In the genomic region with DNA sequence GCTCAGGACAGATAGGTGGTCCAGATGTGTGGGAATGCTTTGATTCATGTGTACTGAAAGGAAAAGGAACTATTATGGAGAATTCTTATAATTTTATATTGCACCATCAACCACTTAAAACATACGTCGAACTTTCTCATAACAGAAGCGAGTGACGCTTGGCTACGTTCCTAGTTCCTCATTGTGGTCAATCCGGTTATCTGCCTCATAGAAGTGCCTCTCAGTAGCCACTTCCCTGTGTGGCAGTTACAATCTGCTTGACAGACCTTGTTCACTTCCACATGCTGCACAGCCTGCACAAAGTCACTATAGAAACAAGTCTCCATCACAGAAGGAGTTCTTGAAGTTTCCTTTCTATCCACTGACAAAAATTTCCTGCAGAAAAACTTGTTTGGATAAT, we compare ENCODE assay signal across 15 mouse cellular contexts. TPM values are rescaled to one million over a fixed set of nuclear protein-coding genes. Genes with fewer than 3 reads are reported as not detected.
DNase-seq lines count a peak whose midpoint lies in the region; ATAC-seq lines count a peak whose summit lies in the region.
"Had no signal": no experiment of that assay in that cellular context is flagged by ENCODE, and none has a peak within 500 bp of the region (broad histone marks: within the 10 kb centered on the region; RNA-seq: fewer than 3 reads in every experiment).

No protein-coding gene starts in this region.

- no peak overlapping the region for H3K9ac ChIP-seq in liver, embryonic 13.5 days
- H3K9ac ChIP-seq: liver, embryonic 15.5 days had no signal

- H3K4me1 ChIP-seq in heart, embryonic 10.5 days, result no peaks in the 10 kb centered on the region
- H3K4me1 ChIP-seq in liver, embryonic 13.5 days (replicated peaks), result no peaks in the 10 kb centered on the region
- H3K4me1 ChIP-seq: liver, embryonic 15.5 days had no signal

- H3K27me3 ChIP-seq in heart, embryonic 10.5 days (ENCODE audit: insufficient read depth, poor library complexity, severe bottlenecking), result no peaks in the 10 kb centered on the region
- no peaks in the 10 kb centered on the region for H3K27me3 ChIP-seq in liver, embryonic 13.5 days
- H3K27me3 ChIP-seq: liver, embryonic 15.5 days had no signal

- ATAC-seq in liver, embryonic 13.5 days (ENCODE audit: low read depth), result peak; percentile 29; the same call in 1 of the 2 replicates
- peak; percentile 99 for ATAC-seq in megakaryocyte progenitor cell, adult 5-6 weeks (replicated peaks; ENCODE audit: poor library complexity)
- ATAC-seq in activated CD4-positive, CD25-positive, alpha-beta regulatory T cell, adult 4 months, result no peak
- ATAC-seq: hindbrain, embryonic 16.5 days had no signal

- no peak overlapping the region for H3K27ac ChIP-seq in heart, embryonic 10.5 days
- no peak overlapping the region for H3K27ac ChIP-seq in liver, embryonic 13.5 days
- H3K27ac ChIP-seq: layer of hippocampus, adult 2 months; liver, embryonic 15.5 days had no signal

- DNase-seq in heart, adult 11 months, result peak; percentile 93
- no peak for DNase-seq in heart, embryonic 10.5 days (ENCODE audit: low spot score)
- DNase-seq in B cell, adult 2 months, result peak; percentile 61 to 72
- peak; percentile 1 for DNase-seq in liver, embryonic 13.5 days
- no peak for DNase-seq in cerebellum, postnatal 4 days (ENCODE audit: low spot score in 2 of 2)
- no peak for DNase-seq in cerebellum, adult 8-10 months
- DNase-seq: cerebellum, adult 11-12 months; gastrocnemius, postnatal 25 days had no signal

- H3K36me3 ChIP-seq in heart, embryonic 10.5 days, result no peaks in the 10 kb centered on the region
- H3K36me3 ChIP-seq in liver, embryonic 13.5 days, result no peaks in the 10 kb centered on the region
- H3K36me3 ChIP-seq: liver, embryonic 15.5 days had no signal

- H3K4me2 ChIP-seq in liver, embryonic 13.5 days, result no peak overlapping the region
- H3K4me2 ChIP-seq: liver, embryonic 15.5 days had no signal

- no peak overlapping the region for H3K4me3 ChIP-seq in heart, embryonic 10.5 days
- no peak overlapping the region for H3K4me3 ChIP-seq in liver, embryonic 13.5 days (replicated peaks)
- H3K4me3 ChIP-seq: erythroblast, embryonic 14.5 days; layer of hippocampus, adult 2 months; liver, embryonic 15.5 days; myocyte had no signal

- H3K9me3 ChIP-seq in heart, embryonic 10.5 days, result no peaks in the 10 kb centered on the region
- H3K9me3 ChIP-seq in liver, embryonic 13.5 days (replicated peaks), result no peaks in the 10 kb centered on the region
- H3K9me3 ChIP-seq: liver, embryonic 15.5 days had no signal

- WGBS in heart, embryonic 10.5 days, result 70% methylated on average over 6 of the region's 6 CpGs
- WGBS in liver, embryonic 13.5 days (ENCODE audit: insufficient replicate concordance), result 21% methylated on average over 6 of the region's 6 CpGs

RNA-seq across cellular contexts. Expression of gene Htr7, which starts 51.0 kb away (rescaled TPM):
- not detected in 2 replicates for polyA plus RNA-seq in heart, embryonic 10.5 days (2016; fragmentation: Nextera tagmentation; extraction: Ambion mirVana)
- not detected in 2 replicates for polyA plus RNA-seq in liver, embryonic 13.5 days (2015; fragmentation: Nextera tagmentation; extraction: Ambion mirVana)
- total RNA-seq in megakaryocyte progenitor cell, adult 5-6 weeks (2015), result 0.12 TPM in 1 of 2 replicates, not detected in the other
- not detected in 2 replicates for total RNA-seq in megakaryocyte progenitor cell, adult 5-6 weeks (2017)
- polyA plus RNA-seq in activated CD4-positive, CD25-positive, alpha-beta regulatory T cell, adult 4 months (2017; shearing (Covaris generic)), result not detected
- polyA plus RNA-seq: erythroblast, embryonic 14.5 days; liver, embryonic 15.5 days had no signal

Comparison
In these comparisons a context has a peak if more than half of its experiments do, and no peak if none do; other contexts are left out.
1. DNase-seq: peak in heart, adult 11 months (single experiment), B cell, adult 2 months (2 of 2) and liver, embryonic 13.5 days (single experiment); none in heart, embryonic 10.5 days (single experiment), cerebellum, postnatal 4 days (0 of 2) and cerebellum, adult 8-10 months (single experiment).